Mouse (Mus musculus): ENCODE data around the gene Inca1.

- TF ChIP-seq CTCF (IDR thresholded peaks at IDR 0.05; ENCODE audit: borderline replicate concordance, insufficient read depth, low read depth, low read length) (no peak), POLR2A (IDR thresholded peaks at IDR 0.05; ENCODE audit: borderline replicate concordance, insufficient read depth, low read length) (no peak)
Measured at GRCm38 (mm10) chr11:70679361-70679760, 20.6 kb downstream of the Inca1 start.

Data from cerebellum, adult 2 months (tissue).